Mouse (Mus musculus) heart, embryonic 10.5 days (tissue): ENCODE measurements at regions not wholly inside any gene's neighbourhood (a gene's known extent, or its start where the extent isn't known, plus 50 kb on each side); places are given as distances from the start of the nearest gene placed in this dataset.

Source experiments
- DNase-seq: peaks from one replicate; pipeline ENCODE4 v3.0.0-alpha.2; 2017; ENCODE audit warnings: low spot score
- H3K27ac ChIP-seq: fragments of 300-500 bp; sonication (generic); 2 replicates; pipeline ENCODE4 v1.5.1; 2016; ENCODE audit warnings: mild to moderate bottlenecking
- H3K27me3 ChIP-seq: fragments of 300-500 bp; sonication (generic); 2 replicates; pipeline ENCODE4 v1.6.1; 2016; ENCODE audit warnings: mild to moderate bottlenecking; ENCODE audit not compliant: poor library complexity, insufficient read depth, severe bottlenecking
- H3K36me3 ChIP-seq: fragments of 300-500 bp; sonication (generic); 2 replicates; pipeline ENCODE4 v1.6.1; 2016; ENCODE audit warnings: mild to moderate bottlenecking, moderate library complexity
- H3K4me1 ChIP-seq: fragments of 300-500 bp; sonication (generic); 2 replicates; pipeline ENCODE4 v1.6.1; 2016; ENCODE audit warnings: mild to moderate bottlenecking
- H3K4me3 ChIP-seq: fragments of 300-500 bp; sonication (generic); 2 replicates; pipeline ENCODE4 v1.5.1; 2016; ENCODE audit warnings: mild to moderate bottlenecking, moderate library complexity
- H3K9me3 ChIP-seq: fragments of 300-500 bp; sonication (generic); 2 replicates; pipeline ENCODE4 v1.6.1; 2016; ENCODE audit warnings: mild to moderate bottlenecking, moderate library complexity
- WGBS: fragments of 180-500 bp; shearing (Covaris S2); methylation state at CpG from one replicate; pipeline ENCODE4 v1.1.7; 2016; 5-methylcytosine and 5-hydroxymethylcytosine counted together

DNA sequence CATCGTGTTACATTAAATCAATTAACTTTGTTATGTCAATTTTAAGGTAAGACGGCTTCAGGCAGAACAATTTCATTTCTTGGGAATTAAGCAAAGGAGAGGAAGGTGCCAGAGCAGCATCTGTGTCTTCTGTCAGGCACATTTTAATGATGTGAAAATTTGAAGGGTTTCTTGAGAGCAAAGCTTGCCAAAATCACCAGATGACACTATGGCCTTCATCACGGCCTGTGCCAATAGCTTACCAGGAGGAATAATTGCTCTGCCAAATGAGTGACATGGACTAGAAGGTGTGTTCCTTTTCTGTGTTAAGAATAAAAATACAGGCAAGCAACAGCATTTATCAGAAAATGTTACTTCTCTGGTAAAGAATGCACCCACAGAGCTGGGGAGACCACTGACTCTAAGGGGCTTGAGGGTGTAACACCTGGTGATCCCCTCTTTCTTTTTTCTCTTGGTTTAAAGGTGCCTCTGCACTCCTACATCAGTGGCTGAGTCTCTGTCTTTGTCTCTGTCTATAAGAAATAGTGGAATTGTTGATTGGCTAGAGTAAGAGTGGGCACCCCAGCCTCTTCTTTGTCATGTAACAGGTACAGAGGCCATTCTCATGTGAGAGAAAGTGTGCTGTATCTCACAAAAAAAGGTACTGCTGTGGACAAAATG lies 856.2 kb upstream of the Chrm3 start:
- WGBS = 81% methylated on average over 3 of the region's 3 CpGs

DNA sequence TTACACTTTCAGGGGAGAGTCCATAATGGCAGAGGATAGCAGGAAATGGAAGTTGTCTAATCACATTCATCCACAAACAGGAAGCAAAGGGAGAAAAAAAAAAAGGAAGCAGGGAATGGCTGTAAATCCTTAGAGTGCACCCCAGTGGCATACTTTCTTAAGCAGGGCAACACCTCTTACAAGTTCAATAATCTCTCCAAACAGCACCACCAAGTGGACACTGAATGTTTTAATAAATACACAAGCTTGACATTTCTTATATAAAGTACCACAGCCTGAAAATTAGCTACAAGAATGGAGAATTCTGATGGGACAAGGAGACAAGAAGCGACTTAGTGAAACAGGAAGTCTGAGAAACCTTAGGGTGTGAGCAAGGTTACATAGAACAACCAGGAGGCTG lies 849.5 kb upstream of the Chrm3 start:
- 90% methylated on average over 1 of the region's 1 CpGs for WGBS
- H3K36me3 ChIP-seq = no peaks in the 10 kb centered on the region

More for the DNA sequence above, 856.2 kb upstream of the Chrm3 start:
- no peaks in the 10 kb centered on the region for H3K9me3 ChIP-seq
- no peaks in the 10 kb centered on the region for H3K4me1 ChIP-seq
- DNase-seq = no peak
- no peak overlapping the region for H3K27ac ChIP-seq
- no peaks in the 10 kb centered on the region for H3K27me3 ChIP-seq
- no peaks in the 10 kb centered on the region for H3K36me3 ChIP-seq
- H3K4me3 ChIP-seq = no peak overlapping the region

DNA sequence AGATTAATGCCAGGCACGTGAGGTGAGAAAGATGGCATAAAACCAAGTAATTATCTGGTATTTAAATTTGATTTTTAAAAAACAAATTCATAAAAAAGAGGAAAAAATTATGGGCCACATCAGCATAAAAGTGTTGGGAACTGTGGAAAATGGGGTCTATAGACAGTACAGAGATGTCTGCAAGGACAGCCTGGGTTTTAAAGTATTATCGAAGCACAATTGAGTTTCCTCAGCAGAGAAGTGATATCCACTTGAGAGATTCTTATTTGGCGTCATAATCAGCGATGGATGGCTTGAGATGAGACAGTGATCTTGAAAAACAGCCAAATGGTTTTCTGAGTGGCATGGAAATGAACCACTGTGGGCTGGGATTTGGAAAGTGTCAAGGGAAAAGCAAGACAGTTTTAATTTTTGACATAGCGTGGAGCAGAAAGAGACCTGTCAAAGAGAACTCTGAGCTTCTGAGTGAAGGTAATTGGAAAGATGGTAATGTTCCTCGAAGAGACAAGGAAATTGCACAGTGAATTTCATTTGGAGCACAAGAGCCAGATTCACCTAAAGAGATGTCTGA lies 844.7 kb upstream of the Chrm3 start:
- Histone ChIP-seq H3K27ac (no peak overlapping the region), H3K27me3 (no peaks in the 10 kb centered on the region), H3K4me3 (no peak overlapping the region), H3K36me3 (no peaks in the 10 kb centered on the region), H3K4me1 (no peaks in the 10 kb centered on the region), H3K9me3 (no peaks in the 10 kb centered on the region)
- 87% methylated on average over 6 of the region's 6 CpGs for WGBS
- DNase-seq = no peak

More for the DNA sequence above, 849.5 kb upstream of the Chrm3 start:
- no peaks in the 10 kb centered on the region for H3K9me3 ChIP-seq
- H3K27me3 ChIP-seq = no peaks in the 10 kb centered on the region
- no peak for DNase-seq
- H3K27ac ChIP-seq = no peak overlapping the region
- H3K4me1 ChIP-seq = no peaks in the 10 kb centered on the region
- no peak overlapping the region for H3K4me3 ChIP-seq

DNA sequence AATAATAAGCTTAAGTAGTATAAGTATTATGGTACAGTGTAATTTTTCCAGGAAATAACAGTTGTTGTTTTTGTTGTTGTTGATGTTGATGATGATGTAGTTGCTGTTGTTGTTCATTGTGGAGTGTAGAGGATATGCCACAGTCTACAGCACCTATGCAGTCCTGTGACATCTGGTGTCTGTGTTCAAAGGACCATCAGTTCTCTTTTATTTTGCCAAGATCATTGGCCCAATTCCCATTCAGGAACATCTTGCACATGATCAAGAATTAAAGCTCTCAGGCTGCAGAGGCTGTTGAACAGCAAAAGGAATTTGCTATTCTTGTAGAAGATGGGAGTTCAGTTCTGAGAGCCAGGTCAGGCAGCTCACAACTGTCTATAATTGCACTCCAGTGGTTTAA lies 841.3 kb upstream of the Chrm3 start:
- Histone ChIP-seq H3K36me3 (no peaks in the 10 kb centered on the region), H3K27me3 (no peaks in the 10 kb centered on the region), H3K4me3 (no peak overlapping the region), H3K27ac (no peak overlapping the region), H3K4me1 (no peaks in the 10 kb centered on the region), H3K9me3 (no peaks in the 10 kb centered on the region)
- no peak for DNase-seq

DNA sequence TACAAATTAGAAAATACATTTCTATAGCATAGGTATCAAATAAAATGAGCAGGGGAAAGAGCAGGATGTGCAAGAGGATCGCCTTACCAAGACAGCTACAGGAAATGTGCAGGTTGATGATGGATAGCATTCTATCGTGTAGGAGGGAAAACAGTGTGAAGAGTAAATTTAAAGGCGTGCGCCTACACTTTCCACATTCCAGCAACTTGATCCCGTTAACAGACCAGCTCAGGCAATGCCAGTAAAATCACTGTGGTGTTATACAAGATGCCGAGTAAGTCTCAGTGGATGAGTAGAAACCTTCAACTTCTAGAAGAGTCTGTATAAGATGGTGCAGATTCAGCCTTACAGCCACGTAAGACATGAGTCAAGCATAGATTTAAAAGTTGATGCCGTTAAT lies 831.8 kb upstream of the Chrm3 start:
- 80% methylated on average over 8 of the region's 8 CpGs for WGBS
- H3K27ac ChIP-seq = no peak overlapping the region

DNA sequence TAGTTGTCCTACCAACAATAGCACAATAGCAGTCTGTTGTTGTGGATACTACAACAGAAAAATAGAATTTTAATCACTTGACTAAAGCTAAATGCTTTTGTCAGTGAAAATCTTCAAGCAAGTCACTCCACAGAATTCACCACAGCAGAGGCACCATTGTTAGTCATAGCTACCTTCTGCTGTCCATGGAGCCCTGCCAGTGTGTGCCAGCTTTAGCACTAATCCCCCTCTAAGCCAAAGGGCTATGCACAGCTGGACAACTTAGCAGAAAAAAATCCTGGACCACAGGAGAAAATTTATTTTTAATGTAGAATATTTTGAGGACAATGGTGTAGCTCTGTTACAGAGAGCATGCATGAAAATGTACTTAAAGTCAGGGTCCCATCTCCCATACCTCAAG lies 820.5 kb upstream of the Chrm3 start:
- no peaks in the 10 kb centered on the region for H3K4me1 ChIP-seq
- DNase-seq = no peak

More for the DNA sequence above, 831.8 kb upstream of the Chrm3 start:
- Histone ChIP-seq H3K27me3 (no peaks in the 10 kb centered on the region), H3K36me3 (no peaks in the 10 kb centered on the region), H3K4me3 (no peak overlapping the region), H3K9me3 (no peaks in the 10 kb centered on the region), H3K4me1 (no peaks in the 10 kb centered on the region)
- no peak for DNase-seq

DNA sequence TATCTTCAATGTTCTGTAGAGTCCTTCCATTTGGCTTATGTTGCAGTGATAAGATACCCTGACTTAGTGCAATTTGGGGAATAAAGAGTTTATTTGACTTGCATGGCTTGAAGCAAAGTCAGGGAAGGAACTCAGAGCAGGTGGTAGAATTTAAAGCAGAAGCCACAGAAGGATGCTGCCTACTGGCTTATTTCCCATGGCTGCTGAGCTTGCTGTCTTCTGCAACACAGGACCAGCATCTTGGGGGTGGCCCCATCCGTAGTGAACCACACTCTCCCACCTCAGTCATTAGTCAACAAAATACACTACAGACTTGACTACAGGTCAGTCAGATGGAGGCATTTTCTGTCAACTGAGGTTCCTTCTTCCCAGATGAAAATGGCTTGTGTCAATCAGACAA lies 819.7 kb upstream of the Chrm3 start:
- 90% methylated on average over 1 of the region's 1 CpGs for WGBS
- no peaks in the 10 kb centered on the region for H3K9me3 ChIP-seq
- no peaks in the 10 kb centered on the region for H3K27me3 ChIP-seq
- H3K4me3 ChIP-seq = no peak overlapping the region
- H3K36me3 ChIP-seq = no peaks in the 10 kb centered on the region
- no peaks in the 10 kb centered on the region for H3K4me1 ChIP-seq
- DNase-seq = no peak
- H3K27ac ChIP-seq = no peak overlapping the region

More for the DNA sequence above, 820.5 kb upstream of the Chrm3 start:
- no peaks in the 10 kb centered on the region for H3K27me3 ChIP-seq
- no peak overlapping the region for H3K27ac ChIP-seq
- H3K4me3 ChIP-seq = no peak overlapping the region
- no peaks in the 10 kb centered on the region for H3K36me3 ChIP-seq
- no peaks in the 10 kb centered on the region for H3K9me3 ChIP-seq

DNA sequence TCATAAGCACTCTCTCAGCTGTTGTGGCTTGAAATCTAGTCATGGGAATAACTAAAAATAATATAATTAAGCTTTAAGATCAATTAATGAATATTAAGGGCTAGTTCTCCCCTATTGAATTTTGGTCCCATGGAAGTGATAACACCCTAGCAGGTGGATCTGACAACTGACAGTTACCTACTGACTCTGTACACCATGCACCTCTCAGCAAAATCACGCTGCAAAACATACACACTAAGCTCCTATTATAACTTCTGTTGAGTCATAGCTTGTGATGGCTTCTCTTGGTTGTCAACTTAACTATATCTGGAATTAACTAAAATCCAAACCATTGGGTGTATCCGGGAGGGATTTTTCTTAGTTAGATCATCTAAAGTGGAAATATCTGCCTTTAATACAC lies 817.9 kb upstream of the Chrm3 start:
- Histone ChIP-seq H3K4me3 (no peak overlapping the region), H3K9me3 (no peaks in the 10 kb centered on the region), H3K27me3 (no peaks in the 10 kb centered on the region), H3K36me3 (no peaks in the 10 kb centered on the region), H3K4me1 (no peaks in the 10 kb centered on the region), H3K27ac (no peak overlapping the region)
- 82% methylated on average over 2 of the region's 2 CpGs for WGBS
- DNase-seq = no peak

DNA sequence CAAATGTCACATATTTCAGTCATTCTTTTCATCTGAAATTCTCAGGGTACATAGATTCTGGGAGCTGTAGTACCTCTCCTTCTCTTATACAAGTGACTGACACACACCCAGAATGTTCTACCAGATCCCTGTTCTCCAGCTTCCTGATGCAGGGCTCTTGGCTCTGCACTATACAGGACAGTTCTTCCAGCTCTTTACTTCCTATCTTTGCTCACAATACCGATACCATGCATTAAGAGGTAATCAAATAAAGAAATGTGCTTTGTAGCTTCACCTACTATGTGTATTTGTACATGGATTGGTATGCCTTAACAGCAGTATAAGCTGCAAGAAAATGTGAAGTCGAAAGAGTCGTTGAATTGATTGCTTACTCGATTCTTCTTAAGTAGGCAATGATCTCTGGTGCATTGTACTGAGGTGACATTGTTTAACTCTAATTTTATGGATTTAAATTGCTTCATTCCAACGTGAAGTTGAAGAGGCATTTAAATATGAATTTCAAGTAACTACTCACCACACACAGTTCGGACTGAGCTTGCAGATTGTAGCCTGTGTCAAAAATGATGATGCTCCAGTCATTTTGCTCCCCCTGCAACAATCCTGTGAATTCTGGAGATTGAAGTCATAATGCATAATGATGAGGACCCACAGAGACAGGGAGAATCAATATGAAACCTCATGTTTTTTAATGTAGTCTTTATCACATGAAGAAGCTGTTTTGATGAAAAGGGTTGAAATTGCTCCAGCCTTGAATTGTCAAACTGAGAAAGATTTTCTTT lies 817.2 kb upstream of the Chrm3 start:
- Histone ChIP-seq H3K36me3 (no peaks in the 10 kb centered on the region), H3K4me1 (no peaks in the 10 kb centered on the region), H3K9me3 (no peaks in the 10 kb centered on the region), H3K27ac (no peak overlapping the region), H3K4me3 (no peak overlapping the region), H3K27me3 (no peaks in the 10 kb centered on the region)
- DNase-seq = no peak
- 77% methylated on average over 6 of the region's 6 CpGs for WGBS

DNA sequence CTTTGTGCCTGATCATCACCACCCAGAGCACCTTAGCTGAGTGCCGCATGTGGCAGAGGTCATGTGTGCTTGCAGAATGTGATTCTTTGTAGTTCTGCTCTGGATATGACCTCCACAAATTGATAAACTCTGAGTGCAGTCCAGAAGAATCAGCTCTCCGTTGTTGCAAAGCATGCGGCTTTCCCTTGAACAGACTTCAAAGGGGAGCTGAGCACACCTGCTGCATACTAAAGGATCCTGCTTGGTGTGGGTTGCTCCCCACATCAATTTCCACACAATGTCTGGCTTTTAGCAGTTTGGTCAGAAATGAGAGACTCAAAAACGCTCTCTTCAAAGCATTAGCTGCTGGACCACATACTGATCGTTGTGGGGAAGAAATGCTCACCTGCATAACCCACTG lies 806.5 kb upstream of the Chrm3 start:
- Histone ChIP-seq H3K36me3 (no peaks in the 10 kb centered on the region), H3K27me3 (no peaks in the 10 kb centered on the region), H3K4me1 (no peaks in the 10 kb centered on the region), H3K27ac (no peak overlapping the region), H3K4me3 (no peak overlapping the region), H3K9me3 (no peaks in the 10 kb centered on the region)
- DNase-seq = no peak
- whole genome bisulfite sequencing = 76% methylated on average over 5 of the region's 5 CpGs

DNA sequence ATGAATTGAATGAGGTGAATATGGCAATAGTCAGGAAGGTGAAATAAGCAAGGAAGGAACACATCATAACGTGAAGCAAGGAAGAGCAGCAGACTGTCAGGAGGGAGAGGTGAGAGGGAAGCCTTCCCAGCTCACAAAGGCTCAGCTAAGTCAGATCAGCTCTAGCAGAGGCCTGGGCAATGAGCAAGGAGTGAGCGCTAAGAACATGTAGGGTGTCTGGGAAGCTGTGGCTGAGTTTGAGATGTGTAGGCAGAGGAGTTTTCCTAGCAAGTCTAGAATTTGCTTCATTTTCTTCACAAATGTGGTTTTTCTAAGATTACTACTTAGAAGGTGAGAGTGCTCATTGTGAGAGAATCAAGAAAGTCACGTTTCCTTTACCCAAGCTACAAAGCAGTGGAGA lies 803.5 kb upstream of the Chrm3 start:
- no peak overlapping the region for H3K27ac ChIP-seq
- 73% methylated on average over 3 of the region's 3 CpGs for WGBS
- no peaks in the 10 kb centered on the region for H3K36me3 ChIP-seq
- no peaks in the 10 kb centered on the region for H3K27me3 ChIP-seq
- H3K9me3 ChIP-seq = no peaks in the 10 kb centered on the region
- H3K4me3 ChIP-seq = no peak overlapping the region
- H3K4me1 ChIP-seq = no peaks in the 10 kb centered on the region
- no peak for DNase-seq

DNA sequence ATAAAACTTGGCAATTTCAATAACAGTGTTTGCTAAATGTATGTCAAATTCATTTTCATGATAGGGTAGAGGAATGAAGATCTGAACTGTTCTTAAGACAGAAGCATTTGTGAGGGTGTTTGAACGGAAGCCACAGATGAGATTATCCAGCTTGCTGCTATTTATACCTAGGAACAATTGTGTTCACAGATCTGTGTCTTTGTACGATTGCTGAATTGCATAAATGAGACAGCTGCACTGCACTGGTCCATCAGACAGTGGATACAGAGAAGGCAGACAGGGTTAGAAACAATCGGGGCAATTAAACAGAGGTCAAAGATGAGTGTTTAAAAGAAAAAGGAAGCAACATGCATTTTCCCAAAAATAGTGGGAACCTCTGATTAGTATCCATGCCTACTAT lies 786.6 kb upstream of the Chrm3 start:
- no peak overlapping the region for H3K27ac ChIP-seq
- WGBS = 78% methylated on average over 3 of the region's 3 CpGs
- DNase-seq = no peak
- no peak overlapping the region for H3K4me3 ChIP-seq
- no peaks in the 10 kb centered on the region for H3K36me3 ChIP-seq
- no peaks in the 10 kb centered on the region for H3K27me3 ChIP-seq
- H3K4me1 ChIP-seq = no peaks in the 10 kb centered on the region
- no peaks in the 10 kb centered on the region for H3K9me3 ChIP-seq

DNA sequence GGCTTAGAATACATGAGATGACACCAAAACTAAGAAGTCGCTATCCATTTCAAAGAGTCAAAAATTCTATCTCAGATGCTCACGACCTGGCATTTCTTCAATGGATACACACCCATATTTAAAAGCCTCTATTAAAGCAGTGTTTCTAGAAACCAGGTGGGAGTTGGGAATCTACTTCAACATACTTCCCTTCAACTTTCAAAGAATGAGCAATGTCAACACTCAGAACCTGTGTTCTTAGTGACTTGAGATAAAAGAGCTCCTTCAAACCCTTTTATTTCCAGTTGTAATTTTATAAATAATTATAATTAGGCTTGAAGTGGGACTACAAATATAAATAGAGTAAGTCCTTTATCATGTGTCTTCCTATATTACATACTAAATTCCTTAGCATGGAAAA lies 747.0 kb upstream of the Chrm3 start:
- Histone ChIP-seq H3K9me3 (no peaks in the 10 kb centered on the region), H3K4me3 (no peak overlapping the region), H3K27me3 (no peaks in the 10 kb centered on the region), H3K36me3 (no peaks in the 10 kb centered on the region), H3K27ac (no peak overlapping the region), H3K4me1 (no peaks in the 10 kb centered on the region)
- 84% methylated on average over 2 of the region's 2 CpGs for WGBS
- no peak for DNase-seq
